Mouse (Mus musculus) limb, embryonic 11.5 days (tissue): Measurements from ENCODE around the gene Pign. TPM values are rescaled to one million over a fixed set of nuclear protein-coding genes. Genes with fewer than 3 reads are reported as not detected.

Experiments used
- ATAC-seq: fragments of 200-750 bp; cut with Nextera tagmentation; 2 replicates; pipeline ENCODE4 v1.8.0; 2017; ENCODE audit warnings: low read depth; ENCODE audit not compliant: insufficient number of reproducible peaks, low FRiP score, low TSS enrichment
- DNase-seq: peaks from one replicate; pipeline ENCODE4 v3.0.0-alpha.2; 2015; ENCODE audit warnings: low spot score
- H3K27ac ChIP-seq: fragments of 300-500 bp; sonication (generic); replicated peaks from 2 replicates; pipeline ENCODE4 v1.5.1; 2014; ENCODE audit warnings: low read depth, mild to moderate bottlenecking, low read length
- H3K27me3 ChIP-seq: fragments of 300-500 bp; sonication (generic); 2 replicates; pipeline ENCODE4 v1.6.1; 2014; ENCODE audit warnings: mild to moderate bottlenecking, low read length, mixed read lengths; ENCODE audit not compliant: control insufficient read depth, insufficient read depth
- H3K36me3 ChIP-seq: fragments of 300-500 bp; sonication (generic); 2 replicates; pipeline ENCODE4 v1.6.1; 2014; ENCODE audit warnings: mild to moderate bottlenecking, low read length, moderate library complexity, mixed read lengths; ENCODE audit not compliant: control insufficient read depth, insufficient read depth
- H3K4me1 ChIP-seq: fragments of 300-500 bp; sonication (generic); 2 replicates; pipeline ENCODE4 v1.6.1; 2014; ENCODE audit warnings: low read length, mixed read lengths; ENCODE audit not compliant: control insufficient read depth, insufficient read depth
- H3K4me2 ChIP-seq: fragments of 300-500 bp; sonication (generic); 2 replicates; pipeline ENCODE4 v1.6.1; 2014; ENCODE audit warnings: low read depth, mild to moderate bottlenecking, moderate library complexity; ENCODE audit not compliant: severe bottlenecking
- H3K4me3 ChIP-seq: fragments of 300-500 bp; sonication (generic); 2 replicates; pipeline ENCODE4 v1.5.1; 2014; ENCODE audit warnings: low read depth, low read length
- H3K9ac ChIP-seq: fragments of 300-500 bp; sonication (generic); 2 replicates; pipeline ENCODE4 v1.6.1; 2014; ENCODE audit warnings: mild to moderate bottlenecking, low read length
- H3K9me3 ChIP-seq: fragments of 300-500 bp; sonication (generic); 2 replicates; pipeline ENCODE4 v1.6.1; 2016; ENCODE audit warnings: low read length; ENCODE audit not compliant: control insufficient read depth
- WGBS: fragments of 180-500 bp; shearing (Covaris S2); extraction: QIAGEN DNeasy Blood & Tissue Kit; methylation state at CpG from one replicate; pipeline ENCODE4 v1.1.7; 2014; 5-methylcytosine and 5-hydroxymethylcytosine counted together
- polyA plus RNA-seq: library from polyadenylated mRNA; unstranded; fragments of >200 nt; fragmentation: Nextera tagmentation; extraction: Ambion mirVana; gene quantifications from 2 replicates; pipeline ENCODE4 v1.2.1, GENCODE M21; 2014

Pign gene
- polyA plus RNA-seq, 1 experiment from 2014 or later = 12.5 TPM

DNA sequence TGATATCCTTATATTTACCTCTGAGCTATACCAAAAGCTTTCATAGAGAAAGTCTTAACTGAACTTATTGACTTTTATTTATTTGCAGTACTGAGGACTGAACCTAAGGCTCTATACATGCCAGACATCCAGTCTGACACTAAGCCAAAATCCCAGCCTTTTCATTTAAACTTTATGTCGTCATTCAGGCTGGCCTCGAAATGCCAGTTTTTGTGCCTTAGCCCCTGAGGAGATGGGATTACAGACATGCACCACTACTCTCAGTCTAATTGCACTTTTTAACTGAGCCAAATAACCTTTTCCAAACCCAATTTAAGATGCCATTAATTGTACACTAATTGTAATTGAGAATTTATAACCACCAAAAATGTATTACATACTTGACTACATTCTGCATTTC, 73.8 kb downstream of the Pign start:
- Histone ChIP-seq H3K9ac (no peak overlapping the region), H3K36me3 (no peaks in the 10 kb centered on the region; the same call in 1 of the 2 replicates), H3K4me3 (no peak overlapping the region), H3K4me2 (no peak overlapping the region), H3K4me1 (no peaks in the 10 kb centered on the region), H3K27ac (no peak overlapping the region), H3K27me3 (no peaks in the 10 kb centered on the region), H3K9me3 (no peaks in the 10 kb centered on the region)
- ATAC-seq (no peak), DNase-seq (no peak)
- WGBS = 78% methylated on average over 2 of the region's 2 CpGs

DNA sequence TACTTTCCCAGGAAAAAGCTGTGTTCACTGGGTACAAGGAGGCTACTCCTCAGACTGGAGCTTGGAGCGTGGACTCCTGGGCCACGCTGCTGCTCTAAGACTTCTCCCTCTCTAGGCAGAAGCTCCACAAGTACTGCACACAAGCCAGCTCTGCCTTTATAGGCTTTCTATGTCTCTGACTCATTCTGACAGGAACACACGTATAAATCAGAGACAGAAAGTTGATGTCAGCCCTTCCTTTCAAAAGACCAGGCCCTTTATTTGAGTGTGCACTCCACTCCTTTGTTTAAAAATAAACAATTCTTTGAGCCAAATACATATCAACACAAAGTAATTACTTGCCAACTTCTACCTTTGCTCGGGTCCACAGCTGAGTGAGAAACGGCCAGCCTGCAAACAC, 74.8 kb downstream of the Pign start:
- Histone ChIP-seq H3K4me1 (no peaks in the 10 kb centered on the region), H3K27me3 (no peaks in the 10 kb centered on the region), H3K9me3 (no peaks in the 10 kb centered on the region), H3K9ac (no peak overlapping the region), H3K4me3 (no peak overlapping the region), H3K4me2 (no peak overlapping the region), H3K27ac (no peak overlapping the region), H3K36me3 (no peaks in the 10 kb centered on the region; the same call in 1 of the 2 replicates)
- DNase-seq = no peak
- ATAC-seq = no peak
- WGBS = 82% methylated on average over 5 of the region's 5 CpGs

DNA sequence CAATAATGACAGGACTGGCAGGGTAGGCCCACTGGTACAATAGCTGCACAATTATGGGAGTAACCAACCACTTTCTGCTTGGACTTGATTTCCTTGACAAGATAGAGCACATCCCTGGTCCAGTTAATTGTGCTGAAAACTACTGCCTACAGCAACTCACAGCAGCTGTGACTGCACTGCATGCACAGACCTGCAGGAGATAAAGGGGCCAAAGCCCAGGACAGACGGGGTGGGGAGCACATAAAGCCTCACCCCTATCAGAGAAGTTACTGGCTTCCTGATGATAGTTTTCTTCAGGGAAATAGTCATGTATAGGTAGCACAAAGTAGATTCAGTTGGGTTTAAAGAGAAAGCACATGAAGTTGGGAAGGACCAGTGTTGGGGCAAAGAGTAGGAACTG, 80.7 kb downstream of the Pign start:
- Histone ChIP-seq H3K4me2 (no peak overlapping the region), H3K4me1 (no peaks in the 10 kb centered on the region), H3K4me3 (no peak overlapping the region), H3K36me3 (no peaks in the 10 kb centered on the region; the same call in 1 of the 2 replicates), H3K27me3 (no peaks in the 10 kb centered on the region), H3K27ac (no peak overlapping the region), H3K9me3 (no peaks in the 10 kb centered on the region), H3K9ac (no peak overlapping the region)
- 83% methylated on average over 1 of the region's 1 CpGs for WGBS
- DNase-seq (no peak), ATAC-seq (no peak)

DNA sequence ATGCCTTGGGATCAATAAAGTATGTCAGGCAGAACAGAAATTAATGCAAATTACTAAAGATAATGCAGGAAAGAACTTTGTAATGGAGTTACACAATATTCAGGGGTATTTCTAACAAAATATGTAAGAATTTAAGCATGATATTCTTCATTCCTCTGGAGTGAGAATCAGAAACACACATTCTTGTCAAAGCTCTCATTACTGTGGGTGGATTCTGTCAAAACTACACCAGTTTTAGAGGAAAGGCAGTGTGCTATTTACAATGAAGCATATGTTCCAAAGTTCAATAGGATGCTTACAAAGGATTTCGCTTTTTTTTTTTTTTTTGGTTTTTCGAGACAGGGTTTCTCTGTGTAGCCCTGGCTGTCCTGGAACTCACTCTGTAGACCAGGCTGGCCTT, 82.6 kb downstream of the Pign start:
- no peak overlapping the region for H3K27ac ChIP-seq
- DNase-seq (no peak), ATAC-seq (no peak)
- no peaks in the 10 kb centered on the region for H3K9me3 ChIP-seq
- H3K9ac ChIP-seq = no peak overlapping the region
- no peaks in the 10 kb centered on the region for H3K4me1 ChIP-seq
- H3K4me3 ChIP-seq = no peak overlapping the region
- H3K4me2 ChIP-seq = no peak overlapping the region
- no peaks in the 10 kb centered on the region for H3K27me3 ChIP-seq
- WGBS = 93% methylated on average over 1 of the region's 2 CpGs
- no peaks in the 10 kb centered on the region for H3K36me3 ChIP-seq

DNA sequence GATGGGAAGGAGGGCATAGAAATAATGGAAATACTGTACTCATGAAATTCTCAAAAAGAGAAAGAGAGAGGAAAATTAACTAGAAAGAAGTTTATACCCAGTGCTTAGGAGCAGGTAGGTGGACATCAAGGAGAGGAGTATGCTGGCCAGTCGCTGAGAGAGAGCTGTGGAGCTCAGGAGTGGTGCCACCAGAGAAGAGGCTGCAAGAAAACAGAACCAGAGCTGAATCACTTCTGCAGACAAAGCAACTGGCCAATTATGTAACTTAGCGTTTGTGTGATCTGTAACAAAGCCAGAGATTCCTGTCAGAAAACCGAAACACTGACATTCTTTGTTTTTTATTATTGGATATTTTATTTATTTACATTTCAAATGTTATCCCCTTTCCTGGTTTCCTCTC, 97.4 kb downstream of the Pign start:
- no peak for ATAC-seq

DNA sequence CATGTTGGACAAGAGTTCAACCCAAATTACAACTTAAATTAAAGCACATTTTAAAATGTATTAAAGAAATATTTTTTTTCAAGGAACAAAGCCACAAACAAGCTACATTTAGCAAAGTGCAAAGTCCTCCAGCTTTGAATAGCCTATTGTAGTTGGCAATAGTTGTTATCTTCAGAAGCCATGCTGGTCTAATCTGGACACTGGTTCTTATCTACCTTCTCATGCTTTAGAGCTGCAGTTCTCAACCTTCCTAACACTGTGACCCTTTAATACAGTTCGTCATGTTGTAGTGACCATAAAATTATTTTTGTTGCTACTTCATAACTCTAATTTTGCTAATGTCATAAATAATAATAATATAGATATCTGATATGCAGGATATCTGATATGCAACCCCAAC, 99.2 kb downstream of the Pign start:
- H3K27ac ChIP-seq = no peak overlapping the region
- H3K4me1 ChIP-seq = no peaks in the 10 kb centered on the region
- DNase-seq (no peak), ATAC-seq (no peak)
- WGBS = 87% methylated on average over 1 of the region's 1 CpGs
- no peak overlapping the region for H3K4me2 ChIP-seq
- H3K9me3 ChIP-seq = no peaks in the 10 kb centered on the region
- H3K36me3 ChIP-seq = no peaks in the 10 kb centered on the region
- no peak overlapping the region for H3K4me3 ChIP-seq
- no peak overlapping the region for H3K9ac ChIP-seq
- H3K27me3 ChIP-seq = no peaks in the 10 kb centered on the region

More for the DNA sequence above, 97.4 kb downstream of the Pign start:
- 92% methylated on average over 3 of the region's 3 CpGs for WGBS
- Histone ChIP-seq H3K27ac (no peak overlapping the region), H3K4me2 (no peak overlapping the region), H3K4me3 (no peak overlapping the region), H3K27me3 (no peaks in the 10 kb centered on the region), H3K36me3 (no peaks in the 10 kb centered on the region), H3K4me1 (no peaks in the 10 kb centered on the region), H3K9me3 (no peaks in the 10 kb centered on the region), H3K9ac (no peak overlapping the region)
- no peak for DNase-seq

DNA sequence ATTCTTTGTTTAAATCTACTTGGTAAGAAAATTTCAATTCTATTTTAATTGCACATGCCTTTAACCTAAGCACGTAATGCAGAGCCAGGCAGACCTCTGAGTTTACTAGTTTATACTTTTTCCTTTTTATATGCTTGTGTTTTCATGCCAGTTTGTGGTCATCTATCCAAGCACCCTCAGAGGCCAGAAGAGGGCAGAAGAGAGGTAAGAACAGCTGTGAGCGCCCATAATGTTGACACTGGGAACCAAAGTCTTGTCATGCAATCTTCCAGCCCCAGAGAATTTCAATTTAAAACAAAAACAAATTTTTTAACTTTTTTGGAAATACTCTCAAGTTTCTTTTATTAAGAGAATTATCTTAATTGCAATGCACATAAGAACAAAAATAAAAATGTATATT, 99.7 kb downstream of the Pign start:
- Histone ChIP-seq H3K27ac (no peak overlapping the region), H3K4me3 (no peak overlapping the region), H3K36me3 (no peaks in the 10 kb centered on the region), H3K4me1 (no peaks in the 10 kb centered on the region), H3K27me3 (no peaks in the 10 kb centered on the region), H3K9me3 (no peaks in the 10 kb centered on the region), H3K4me2 (no peak overlapping the region), H3K9ac (no peak overlapping the region)
- DNase-seq (no peak), ATAC-seq (no peak)
- WGBS = 84% methylated on average over 2 of the region's 2 CpGs

DNA sequence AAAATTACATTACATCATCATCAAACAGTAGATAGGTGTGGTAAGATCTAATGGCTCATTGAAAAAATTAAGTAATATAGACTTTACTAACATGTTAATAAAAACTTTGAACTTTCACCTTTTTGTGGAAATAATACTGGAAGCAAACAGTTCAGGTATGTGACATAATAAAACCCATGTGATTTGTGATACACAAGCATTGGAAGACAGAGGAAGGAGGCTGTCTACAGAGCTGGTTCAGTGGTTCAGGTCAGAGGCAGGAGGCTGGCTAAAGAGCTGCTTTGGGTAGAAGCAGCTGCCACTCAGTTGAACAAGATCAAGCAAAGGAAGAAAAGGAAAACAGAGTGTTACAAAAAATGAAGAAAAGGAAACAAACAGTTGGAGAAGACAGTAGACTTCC, 107.4 kb downstream of the Pign start:
- Histone ChIP-seq H3K27ac (no peak overlapping the region), H3K27me3 (no peaks in the 10 kb centered on the region), H3K4me3 (no peak overlapping the region), H3K9me3 (no peaks in the 10 kb centered on the region), H3K4me2 (no peak overlapping the region), H3K9ac (no peak overlapping the region), H3K4me1 (no peaks in the 10 kb centered on the region), H3K36me3 (no peaks in the 10 kb centered on the region)
- no peak for ATAC-seq
- DNase-seq = no peak

DNA sequence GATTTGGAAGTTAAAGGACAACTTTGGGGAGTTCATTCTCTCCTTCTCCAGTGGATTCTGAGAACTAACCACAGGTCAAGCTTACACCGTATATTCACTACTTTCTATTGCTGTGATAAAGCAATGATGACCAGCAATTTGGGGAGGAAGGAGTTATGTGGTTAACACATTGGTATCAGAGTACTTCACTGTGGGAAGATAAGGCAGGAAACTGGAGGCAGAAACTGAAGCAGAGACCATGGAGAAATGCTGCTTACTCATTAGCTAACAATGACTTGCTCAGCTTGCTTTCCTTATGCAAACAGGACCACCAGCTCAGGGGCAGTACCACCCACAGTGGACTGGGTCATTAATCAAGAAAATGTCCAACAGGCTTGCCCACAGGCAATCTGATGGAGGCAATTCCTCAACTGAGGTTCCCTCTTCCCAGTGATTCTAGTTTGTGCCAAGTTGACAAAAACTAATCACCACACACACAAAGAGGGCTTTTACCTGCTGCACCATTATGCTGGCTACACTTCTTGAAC, 108.2 kb downstream of the Pign start:
- Histone ChIP-seq H3K9me3 (no peaks in the 10 kb centered on the region), H3K36me3 (no peaks in the 10 kb centered on the region), H3K9ac (no peak overlapping the region), H3K4me1 (no peaks in the 10 kb centered on the region), H3K27me3 (no peaks in the 10 kb centered on the region), H3K27ac (no peak overlapping the region), H3K4me3 (no peak overlapping the region), H3K4me2 (no peak overlapping the region)
- DNase-seq (no peak), ATAC-seq (no peak)
- WGBS = 75% methylated on average over 1 of the region's 1 CpGs
